Mouse (Mus musculus): ENCODE data around the gene 4930578G10Rik.

- TF ChIP-seq TAL1 (IDR thresholded peaks at IDR 0.05; ENCODE audit: low read length) (no peak), GATA1 (IDR thresholded peaks at IDR 0.05; ENCODE audit: low read length) (no peak)
Observed at GRCm38 (mm10) chr4:42872151-42872550, 136.8 kb downstream of the 4930578G10Rik start.

Data from erythroblast, embryonic 14.5 days (primary cell).